Mouse (Mus musculus) bone marrow macrophage, adult 2 months (primary cell): ENCODE measurements at regions not wholly inside any gene's neighbourhood (a gene's known extent, or its start where the extent isn't known, plus 50 kb on each side); places are given as distances from the start of the nearest gene placed in this dataset.

Experiments used
- CTCF ChIP-seq: IDR thresholded peaks from 2 replicates; pipeline ENCODE4 v1.5.1; 2012; ENCODE audit warnings: low read depth, mild to moderate bottlenecking, low read length, moderate library complexity
- POLR2A ChIP-seq: IDR thresholded peaks from 2 replicates; pipeline ENCODE4 v1.6.1; 2012; ENCODE audit warnings: mild to moderate bottlenecking, low read depth, low read length, borderline replicate concordance

DNA sequence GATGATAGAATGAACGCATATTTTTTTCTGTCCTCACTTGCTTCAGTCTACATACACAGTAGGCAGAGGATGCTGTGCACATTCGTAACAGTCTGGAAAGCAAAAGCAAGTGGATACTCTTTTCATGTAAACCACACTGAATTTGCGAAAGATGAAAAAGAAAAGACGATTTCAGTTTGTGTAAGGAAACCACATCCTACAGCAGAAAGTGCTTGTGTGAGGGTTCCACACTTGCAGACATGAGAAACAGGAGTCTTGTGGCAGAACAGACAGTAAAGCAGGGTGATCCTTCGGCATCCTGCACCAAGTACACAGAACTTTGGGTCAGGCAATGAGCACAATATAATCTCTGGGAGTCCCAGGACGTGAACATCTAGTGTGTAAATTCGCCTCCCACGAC lies 223.2 kb downstream of the Pmp22 start:
- TF ChIP-seq CTCF (no peak), POLR2A (no peak)
